Mouse (Mus musculus) frontal cortex, postnatal 36 days (tissue): ENCODE results near the gene Picalm.
A peak's percentile ranks its signal among the peaks of the same experiment; 100 is the strongest.
"Not testable (repeated sequence)": the region's sequence is repeated elsewhere in the genome, so short reads cannot be mapped to it uniquely, and the experiment has no call there.

Source experiments
- DNase-seq, 2 experiments: peaks; one replicate each; pipeline ENCODE4 v3.0.0; 2022; ENCODE audit warnings: low spot score in 2 of 2

Gene Picalm

DNA sequence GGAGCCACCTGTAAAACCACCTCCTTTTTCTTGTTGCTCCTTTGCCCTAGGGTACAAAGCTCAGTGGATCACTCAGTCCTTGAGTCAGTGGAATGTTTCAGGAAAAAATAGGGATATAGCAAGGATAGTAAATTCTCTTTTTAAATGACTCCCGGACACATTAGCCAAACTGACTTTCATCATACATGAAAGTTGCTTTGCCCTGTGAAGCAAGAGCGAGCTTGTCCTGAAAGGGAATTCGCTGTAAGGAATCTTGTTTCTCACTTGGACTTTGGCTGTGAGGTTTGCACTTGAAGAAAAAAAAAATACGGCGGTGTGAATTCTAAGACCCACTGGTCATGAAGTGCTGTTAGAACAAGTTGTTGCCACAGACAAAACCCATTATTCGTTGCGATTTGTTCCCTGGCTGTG lies 1.8 kb downstream of the Picalm start:
- DNase-seq: peak in 1 of 2 experiments; percentile 5

DNA sequence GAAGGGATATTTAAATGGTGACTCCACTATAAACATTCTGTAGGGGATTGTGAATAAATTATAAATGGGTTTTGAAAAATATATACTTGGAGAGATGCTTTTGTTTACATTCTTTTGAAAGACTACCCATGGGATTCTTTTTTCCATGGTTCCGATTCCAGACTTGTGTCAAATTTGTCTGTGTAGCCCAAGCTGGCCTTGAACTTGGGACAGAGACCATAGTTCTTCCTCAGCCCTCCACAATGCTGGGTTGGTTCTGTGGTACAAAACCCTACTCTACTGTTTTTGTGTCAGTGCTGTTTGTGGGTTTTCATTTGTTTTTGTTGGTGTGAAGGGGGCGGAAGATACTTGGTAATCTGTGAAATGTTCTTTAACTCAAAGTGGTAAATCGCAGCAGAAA lies 2.3 kb downstream of the Picalm start:
- DNase-seq: no peak

DNA sequence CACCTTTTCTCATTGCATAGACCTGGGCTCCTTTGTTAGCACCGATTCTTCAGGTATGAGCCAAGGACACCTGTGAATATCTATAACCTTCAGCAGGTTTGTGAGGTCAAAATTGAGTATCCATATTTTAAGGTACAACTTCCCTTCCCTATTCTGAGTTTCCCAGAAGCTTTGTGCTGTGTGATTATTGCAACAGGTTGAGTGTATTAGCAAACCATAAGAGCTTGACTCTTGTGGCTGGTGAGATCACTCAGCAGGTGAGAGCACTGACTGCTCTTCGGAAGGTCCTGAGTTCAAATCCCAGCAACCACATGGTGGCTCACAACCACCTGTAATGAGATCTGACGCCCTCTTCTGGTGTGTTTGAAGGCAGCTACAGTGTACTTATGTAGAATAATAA lies 6.7 kb downstream of the Picalm start:
- no peak for DNase-seq

DNA sequence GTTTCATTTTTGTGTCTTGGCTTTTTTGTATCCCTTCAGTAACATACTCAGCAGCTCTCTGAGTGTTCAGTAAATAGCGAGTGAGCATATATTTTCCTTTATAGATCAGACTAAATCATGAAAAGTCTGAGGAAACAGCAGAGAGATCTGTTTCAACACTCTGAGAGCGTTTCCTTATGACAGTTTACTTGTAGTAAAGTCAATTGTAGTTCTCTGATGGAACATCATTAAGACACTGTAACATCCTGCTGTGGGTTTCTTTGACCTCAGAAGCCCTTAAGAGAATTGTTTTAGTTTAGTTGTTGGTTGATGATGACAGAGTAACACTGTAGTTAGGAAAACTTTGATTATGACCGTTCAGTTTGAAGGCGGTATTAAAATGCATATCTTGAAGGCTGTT lies 8.3 kb downstream of the Picalm start:
- no peak for DNase-seq

DNA sequence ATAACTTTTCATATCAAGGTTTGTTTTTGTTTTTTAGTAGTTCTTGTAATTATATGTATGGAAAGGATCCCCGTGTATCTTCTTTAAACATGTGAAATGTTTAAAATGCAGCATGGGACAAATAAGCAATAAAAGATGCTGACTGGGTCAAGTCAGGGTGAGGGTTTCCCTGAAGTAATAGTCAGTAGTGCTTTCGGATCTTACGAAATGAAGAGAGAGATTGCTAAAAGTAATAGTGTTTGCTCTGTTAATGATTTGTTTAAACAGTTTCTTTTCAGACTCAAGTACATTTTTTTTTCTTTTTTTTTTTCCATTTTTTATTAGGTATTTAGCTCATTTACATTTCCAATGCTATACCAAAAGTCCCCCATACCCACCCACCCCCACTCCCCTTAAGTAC lies 10.3 kb downstream of the Picalm start:
- no peak for DNase-seq

DNA sequence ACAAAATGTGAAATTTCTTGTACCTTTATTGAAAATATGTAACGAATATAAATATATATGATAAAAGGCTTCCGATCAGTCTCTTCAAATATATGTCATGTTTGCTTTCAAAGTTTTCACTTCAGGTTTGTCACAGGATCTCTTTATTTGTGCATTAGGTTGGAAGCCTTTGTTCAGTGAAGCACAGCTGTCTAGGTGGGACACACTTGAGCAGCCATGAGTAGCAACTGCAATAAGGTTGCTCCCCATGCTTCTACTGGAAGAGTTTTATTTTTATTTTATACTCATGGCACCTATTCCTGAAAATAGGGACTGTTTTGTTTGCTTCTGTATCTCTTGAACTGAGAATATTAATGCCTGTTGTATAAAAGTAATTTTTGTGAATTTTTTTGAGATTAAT lies 14.3 kb downstream of the Picalm start:
- DNase-seq: no peak

DNA sequence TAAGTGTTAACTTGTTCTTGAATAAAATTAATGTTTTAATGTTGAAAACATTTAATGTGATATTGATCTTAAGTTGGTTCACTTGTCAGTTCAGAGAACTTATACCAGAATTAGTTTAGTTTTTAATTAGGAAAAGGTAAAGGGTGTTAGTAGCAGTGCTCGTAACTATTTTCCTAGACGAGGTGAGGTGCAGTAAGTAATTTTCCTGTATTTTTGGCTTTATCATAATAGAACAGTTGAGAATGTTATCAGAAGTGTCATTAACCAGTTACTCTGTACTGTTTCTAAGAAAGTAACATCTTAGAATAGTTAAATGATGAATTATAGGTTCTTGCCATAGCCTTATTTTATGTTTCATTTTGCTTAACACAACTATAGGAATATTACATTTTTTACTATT lies 15.0 kb downstream of the Picalm start:
- DNase-seq: no peak

DNA sequence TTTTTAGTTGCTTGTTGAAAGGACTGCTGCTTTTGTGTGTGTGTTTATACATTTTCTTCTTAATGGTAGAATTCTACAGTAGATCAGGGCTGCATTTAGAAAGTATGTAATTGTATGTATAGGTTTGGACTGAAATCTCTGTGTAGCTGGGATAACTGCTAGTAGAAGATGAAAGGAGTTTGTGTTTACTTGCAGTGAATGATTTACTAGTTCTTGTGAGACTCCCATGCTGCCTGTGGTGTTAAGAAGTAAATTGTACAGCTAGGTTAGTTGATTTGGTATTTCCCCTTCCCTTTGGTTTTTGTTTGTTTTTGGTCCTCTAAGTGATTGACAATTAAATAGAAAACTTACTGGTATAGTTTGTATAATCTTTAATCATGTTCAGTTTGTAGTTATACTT lies 15.4 kb downstream of the Picalm start:
- no peak for DNase-seq

DNA sequence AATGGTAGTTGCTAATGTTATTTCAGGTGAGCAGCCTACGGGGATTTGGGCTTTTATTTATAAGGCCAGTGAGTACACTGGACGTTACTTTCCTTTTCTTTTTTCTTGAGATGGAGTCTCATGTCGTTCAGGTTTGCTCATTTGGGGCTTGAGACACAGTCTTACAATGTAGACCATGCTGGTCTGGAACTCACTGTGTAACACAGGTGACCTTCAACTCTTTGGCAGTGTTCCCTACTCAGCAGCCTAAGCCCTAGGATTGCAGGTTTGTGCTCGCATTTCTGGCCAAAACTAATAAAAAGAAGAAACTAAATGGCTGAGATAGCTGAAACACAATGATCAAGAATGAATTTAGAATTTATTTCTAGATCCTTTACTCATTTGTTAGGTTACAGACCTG lies 15.9 kb downstream of the Picalm start:
- DNase-seq: no peak

DNA sequence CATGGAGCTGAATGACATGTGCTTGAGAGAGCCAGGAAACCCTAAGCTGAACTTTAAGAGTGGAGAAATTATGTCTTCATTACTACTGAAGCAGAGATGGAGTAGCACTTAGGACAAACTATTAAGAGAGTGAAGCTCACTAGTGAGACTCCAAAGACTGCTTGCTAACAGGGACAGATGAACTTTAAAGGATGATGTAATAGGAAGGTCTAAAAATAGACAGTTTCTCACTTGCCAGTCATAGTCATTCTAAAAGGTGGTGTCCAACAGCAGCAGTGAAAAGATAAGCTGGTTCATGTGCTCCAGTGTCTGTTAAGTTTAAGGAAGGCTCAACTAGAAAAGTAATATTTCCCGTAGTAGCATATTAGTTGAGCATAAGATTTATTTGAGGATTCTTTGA lies 16.3 kb downstream of the Picalm start:
- DNase-seq: no peak

DNA sequence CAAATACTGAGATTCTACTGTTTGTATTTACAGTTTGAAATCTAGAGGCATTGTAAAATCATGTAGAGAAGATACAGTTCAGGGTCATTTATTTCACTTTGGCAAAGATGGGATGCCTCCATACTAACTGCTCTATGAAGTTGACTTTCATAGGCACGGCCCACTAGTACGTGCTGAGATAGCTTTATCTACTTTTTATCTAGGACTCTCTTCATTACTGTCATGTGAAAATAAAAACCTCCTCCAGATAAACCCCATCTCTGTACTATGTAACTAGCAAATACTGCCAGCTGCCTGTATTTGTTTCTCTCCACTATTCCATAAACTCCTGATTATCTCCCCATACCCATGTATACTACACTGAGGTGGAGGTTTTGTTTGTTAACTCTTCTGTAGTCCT lies 18.0 kb downstream of the Picalm start:
- no peak for DNase-seq

DNA sequence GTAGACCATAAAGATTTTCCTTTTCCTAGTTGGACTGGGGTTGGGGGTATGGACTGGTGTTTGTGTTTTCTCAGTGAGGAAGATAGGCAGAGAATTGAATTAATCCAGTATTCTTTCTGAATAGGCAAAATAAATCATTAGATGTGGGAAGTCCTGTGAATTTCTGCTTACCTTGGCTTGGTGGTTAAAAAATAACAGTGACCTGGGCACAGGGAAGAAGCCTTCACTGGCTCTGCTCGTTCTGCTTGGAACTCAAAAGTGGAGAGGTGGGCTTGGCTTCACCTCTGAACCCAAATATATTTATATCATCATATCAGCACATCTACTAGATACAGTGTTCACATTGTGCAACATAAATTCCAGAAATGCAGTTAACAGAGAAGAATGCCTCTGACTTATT lies 18.5 kb downstream of the Picalm start:
- DNase-seq: no peak

DNA sequence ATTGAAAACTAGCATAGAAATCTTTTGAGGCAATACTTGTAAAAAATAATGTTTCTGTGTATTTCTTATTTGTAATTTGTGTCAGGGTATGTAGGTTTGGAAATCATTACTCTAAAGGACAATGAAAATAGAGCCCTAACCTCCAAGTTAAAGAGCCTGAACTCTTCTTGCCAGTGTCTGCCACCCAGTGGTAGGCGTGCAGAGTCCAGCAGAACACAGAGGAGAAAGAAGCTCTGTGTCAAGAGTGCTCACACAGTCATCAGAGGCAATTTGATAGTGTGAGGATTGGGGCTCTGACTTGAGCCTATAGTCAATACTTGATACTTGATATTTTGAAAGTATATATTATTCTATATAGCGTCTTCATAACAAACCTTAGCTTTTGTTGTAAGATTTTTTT lies 20.3 kb downstream of the Picalm start:
- peak in 1 of 2 experiments; percentile 35 for DNase-seq

DNA sequence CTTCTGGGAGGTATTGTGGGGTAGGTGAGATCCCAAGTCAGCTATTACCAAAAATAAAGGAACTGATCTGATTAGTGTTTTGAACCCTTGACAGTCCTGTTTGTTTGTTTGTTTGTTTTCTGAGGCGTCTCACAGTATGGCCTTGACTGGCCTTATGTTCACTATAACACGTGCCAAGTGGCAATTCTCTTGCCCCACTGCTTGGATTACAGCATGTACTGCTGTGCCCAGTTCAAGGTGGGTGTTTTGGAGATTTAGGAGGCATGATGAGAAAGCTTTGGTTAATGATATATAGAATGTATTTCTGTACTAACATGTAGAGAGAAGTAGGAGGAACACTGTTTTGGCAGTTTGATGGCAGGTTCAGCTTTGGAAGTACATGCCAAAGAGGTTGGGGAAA lies 28.0 kb downstream of the Picalm start:
- no peak for DNase-seq

DNA sequence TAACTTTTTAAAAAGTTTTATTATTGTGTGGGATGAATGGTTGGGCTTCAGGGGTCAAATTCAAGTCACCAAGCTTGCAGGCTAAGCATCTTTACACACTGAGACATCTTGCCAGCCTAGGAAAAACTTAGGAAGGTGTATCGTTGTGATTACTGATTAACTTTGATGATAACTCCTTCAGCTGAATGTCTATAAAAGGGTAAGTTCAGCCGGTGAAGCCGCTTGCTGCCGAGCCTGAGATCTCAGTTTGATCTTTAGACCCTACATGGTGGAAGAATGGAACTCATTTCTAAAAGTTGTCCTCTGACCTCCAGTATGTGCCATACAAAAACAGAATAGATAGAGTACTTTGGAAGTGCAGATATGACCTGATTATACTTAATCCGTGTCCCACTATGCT lies 30.6 kb downstream of the Picalm start:
- DNase-seq: no peak

DNA sequence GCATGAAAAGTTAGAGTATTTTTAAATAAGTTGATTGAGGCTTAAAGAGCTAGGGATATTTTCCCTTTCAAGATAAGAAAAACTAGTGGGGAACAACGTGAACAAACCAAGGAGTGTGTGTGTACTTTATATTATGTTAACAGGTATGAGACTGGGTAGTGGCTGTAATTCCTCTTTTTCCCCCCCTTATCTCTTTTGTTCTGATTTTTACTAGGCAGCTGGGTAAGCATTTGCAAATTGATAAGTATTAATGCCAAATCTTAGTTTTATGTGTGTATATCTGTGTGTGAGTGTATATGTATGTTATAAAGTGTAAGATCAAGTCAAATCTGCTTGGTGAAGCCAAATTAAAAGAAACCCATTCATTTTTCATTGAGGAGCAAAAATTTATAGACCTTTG lies 34.3 kb downstream of the Picalm start:
- no peak for DNase-seq

DNA sequence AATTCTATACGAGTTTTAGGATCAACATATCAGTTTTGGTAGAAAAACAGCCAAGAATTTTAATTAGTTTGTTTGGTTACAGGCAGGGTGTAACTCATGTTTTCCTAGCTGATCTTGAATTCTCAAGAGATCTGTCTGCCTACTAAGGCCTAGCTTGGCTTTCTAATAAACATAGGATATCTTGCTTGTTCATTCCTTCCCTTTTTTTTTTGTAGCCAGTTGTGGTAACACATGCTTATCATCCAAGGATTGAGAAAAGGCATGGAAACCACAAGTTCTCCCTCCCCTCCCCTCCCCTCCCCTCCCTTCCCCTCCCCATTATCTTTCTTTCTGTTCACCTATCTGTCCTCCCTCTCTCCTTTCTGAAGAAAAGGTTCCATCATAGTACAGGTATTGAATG lies 36.0 kb downstream of the Picalm start:
- no peak for DNase-seq

DNA sequence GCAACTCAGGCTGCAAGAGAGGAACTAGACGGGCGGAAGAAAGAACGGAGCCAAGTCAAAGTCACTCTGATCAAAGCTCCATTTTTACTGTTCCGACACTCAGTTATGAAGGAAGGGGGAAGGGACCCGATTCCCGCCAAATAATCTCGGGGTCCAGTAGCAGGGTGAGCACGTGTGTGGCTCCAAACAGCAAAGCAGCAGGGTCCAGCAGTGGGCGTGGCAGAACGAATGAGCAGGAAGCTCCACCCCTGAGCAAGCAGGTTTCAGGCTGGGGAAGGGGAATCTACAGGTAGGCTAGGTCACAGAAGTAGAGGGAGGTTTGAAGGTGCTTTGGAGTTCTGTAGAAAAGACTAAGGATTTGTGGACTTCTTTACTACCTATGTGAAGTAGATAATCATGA lies 37.8 kb downstream of the Picalm start:
- DNase-seq: not testable (repeated sequence)

DNA sequence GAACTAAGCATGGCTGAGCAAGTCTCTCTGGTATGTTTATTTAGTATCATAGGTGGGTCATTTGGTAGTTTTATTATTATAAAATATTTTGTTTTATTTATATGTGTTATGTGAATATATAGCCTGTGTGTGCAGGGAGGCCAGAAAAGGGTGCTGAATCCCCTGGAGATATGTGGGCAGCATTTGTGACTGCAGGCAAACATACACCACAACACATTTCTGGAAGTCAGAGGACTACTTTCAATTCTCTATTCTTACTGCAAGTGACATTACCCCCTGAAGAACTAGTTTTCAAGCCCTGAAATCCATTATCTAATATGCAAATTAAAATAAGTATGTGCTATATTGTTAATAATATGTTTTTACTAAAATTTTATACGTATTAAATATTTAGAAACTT lies 43.8 kb downstream of the Picalm start:
- no peak for DNase-seq

DNA sequence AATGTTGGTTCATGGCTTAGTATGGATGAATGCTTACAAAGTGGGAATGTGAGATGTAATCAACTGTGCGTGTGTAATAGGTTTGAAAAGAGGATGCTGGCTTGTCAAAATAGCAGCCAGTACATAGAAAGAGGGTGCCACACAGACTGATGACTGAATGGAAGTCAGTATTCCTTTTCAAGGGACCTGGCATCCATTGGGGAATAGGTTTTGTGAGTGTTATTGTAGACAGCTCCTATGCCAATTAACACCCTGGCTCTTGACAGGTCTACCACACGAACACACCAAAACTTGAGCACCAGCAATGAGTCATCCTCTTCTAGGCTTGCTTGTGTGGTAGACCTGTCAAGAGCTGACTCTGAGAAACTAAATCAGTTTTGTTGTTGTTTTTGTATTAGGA lies 45.6 kb downstream of the Picalm start:
- no peak for DNase-seq

DNA sequence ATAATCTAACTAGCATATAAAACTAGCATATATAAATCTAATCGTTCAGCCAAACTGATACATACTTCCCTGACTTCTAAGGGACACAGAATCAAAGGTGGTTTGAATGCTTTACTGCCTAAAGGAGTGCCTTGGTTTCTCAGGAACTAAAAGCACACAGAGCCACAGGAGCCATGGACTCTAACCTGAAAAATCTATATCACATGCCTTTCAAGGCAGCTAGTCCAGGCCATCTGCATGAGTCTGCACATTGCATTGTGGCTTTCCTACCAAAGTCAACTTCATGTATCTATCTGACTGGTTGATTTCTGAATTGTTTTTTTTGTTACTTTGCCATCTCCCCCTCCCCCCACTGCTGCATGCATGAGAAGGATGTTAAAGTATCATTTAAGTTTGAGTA lies 50.6 kb downstream of the Picalm start:
- no peak for DNase-seq

DNA sequence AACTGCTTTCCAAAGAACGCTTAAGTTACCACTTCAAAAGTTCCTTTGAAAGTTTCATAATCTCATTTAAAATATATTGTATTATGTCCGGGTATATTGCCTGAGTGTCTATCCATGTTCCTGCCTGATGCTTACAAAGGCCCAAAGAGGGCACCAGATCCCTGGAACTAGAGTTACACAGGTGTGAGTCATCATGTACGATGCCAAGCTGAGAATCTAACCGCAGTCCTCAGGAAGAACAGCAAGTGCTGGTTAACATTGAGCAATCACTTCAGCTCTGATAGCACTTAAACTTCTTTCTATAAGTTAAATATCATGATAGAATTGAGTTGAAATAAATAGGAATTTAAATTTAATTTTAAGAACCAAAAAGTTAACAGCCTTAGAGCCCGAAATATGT lies 70.2 kb downstream of the Picalm start:
- DNase-seq: no peak

DNA sequence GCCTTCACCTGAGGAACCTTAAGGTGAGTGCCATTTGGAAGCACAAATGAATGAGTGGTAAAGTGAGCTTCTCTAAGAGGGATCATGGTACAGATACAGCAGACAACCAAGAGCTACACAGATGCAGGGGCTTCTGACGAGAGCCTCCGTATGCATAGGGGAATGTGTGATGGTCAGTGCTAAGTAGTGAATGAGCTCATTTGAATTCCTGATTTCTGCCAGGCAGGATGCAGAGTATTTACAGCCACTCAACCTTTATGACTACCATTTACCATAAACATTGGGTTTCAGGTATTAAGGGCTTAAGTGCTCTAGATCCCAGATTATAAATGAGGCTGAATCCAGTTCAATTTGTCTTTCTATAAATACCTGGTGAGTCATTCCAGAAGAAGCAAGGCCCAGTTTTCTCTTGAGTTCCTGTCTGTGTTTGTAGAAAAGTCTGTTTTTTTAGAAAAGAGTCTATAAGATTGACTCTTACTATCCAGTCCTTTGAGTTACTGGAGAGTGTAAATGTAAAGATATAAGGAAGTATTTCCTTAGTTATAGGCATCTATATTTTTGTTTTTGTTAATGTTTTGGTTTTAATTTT lies 72.0 kb downstream of the Picalm start:
- no peak for DNase-seq

DNA sequence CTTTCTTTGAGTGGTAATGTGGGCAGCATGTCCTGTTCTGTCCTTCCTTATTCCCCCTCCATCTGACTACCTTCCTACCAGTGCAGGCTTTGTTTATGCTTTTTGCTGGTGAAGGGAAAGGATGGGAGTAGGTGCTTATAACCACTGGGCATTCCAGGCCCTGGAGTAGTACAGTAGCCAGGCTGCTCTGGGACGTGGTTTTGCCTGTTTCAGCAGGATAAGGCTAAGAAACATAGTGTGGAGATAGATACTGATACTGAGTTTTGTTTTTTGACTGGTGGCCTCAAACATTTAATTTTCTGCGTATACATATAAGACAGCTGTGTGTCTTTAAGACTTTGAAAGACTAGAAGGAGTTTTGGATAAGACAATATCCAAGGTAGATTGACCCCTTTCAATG lies 73.9 kb downstream of the Picalm start:
- DNase-seq: no peak

DNA sequence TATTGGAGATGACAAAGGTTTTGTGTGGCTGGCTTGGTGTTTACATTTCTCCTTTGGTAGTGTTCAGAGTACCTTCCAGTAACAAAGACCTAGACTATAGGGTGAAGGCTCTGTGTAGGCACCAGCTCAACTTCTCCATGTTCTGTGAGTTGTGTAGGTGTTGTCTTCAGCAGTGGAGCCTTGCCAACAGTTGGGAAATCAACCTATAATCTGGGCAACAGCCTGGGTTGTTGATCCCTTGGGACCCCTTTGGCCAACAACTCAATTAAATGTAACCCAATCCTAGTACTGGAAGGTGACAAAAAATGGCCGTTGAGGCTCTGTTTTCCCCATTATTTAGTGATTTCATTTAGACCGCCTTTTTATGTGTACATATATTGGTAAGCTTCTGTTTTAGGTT lies 80.1 kb downstream of the Picalm start:
- DNase-seq: no peak
